Mouse (Mus musculus): ENCODE results near the gene Arhgef19.

Arhgef19 gene

DNA sequence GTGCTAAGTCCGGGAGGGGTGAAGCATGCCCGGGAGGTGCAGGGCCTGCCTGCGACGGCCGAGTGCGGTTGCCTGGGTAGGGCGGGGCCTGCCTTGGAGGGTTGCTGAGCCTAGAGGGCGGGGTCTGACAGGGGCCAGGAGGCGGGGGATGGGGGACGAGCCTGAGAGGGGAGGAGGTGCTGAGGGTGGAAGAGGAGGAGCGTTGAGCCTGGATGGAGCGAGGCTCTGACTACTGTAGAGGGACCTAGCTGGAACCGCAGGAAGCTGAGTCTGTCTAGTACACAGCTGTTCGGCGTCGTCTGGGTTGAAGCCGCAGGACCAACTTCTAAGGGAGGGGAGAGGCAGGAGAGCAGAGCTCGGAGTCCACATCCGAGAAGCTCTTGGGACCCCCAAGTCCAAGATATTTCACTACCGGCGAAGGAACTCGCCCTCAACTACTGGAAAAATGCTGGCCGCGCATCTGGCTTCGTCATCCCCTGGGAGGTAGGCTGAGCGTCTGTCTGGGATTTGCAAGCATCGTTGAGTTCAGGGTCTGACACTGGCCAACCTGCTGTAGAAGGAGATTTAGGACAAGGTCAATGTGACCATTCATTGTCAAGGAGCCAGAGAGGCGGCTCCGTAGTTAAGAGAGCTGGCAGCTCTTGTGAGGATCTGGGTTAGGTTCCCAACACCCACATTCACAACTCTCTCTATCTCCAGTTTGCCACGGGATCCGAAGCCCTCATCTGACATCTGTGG, at the start of gene Arhgef19:
Arhgef19 (plus strand) TSS at position 112 of the 738 bp plus-strand sequence.
- in situ Hi-C loops (cut with MboI, MseI) = no loop called here

DNA sequence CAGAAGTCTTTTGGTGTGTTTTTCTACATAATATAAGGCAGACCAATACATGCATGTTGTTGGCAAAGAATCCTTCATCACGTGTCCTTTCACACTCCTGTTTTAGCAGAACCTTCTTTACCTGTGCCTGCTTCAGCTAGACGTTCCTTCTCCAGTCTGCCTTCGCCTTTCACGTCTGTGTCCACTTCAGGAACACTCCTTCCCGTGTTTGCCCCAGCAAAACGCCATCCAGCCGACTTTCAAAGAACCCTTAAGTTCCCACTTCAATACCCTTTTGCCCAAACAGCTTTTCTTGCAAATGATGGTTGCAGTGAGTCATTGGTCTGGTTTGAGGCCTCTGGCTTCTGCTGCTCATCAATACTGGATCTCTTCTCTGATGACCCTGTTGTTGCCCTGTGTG, 48.0 kb upstream of the Arhgef19 start:
- in situ Hi-C loops (cut with MboI, MseI) = loop anchor here in 1 of 2 experiments (10.0 kb wide), 1 partner anchor 1346 kb away; no protein-coding TSS in a partner anchor

DNA sequence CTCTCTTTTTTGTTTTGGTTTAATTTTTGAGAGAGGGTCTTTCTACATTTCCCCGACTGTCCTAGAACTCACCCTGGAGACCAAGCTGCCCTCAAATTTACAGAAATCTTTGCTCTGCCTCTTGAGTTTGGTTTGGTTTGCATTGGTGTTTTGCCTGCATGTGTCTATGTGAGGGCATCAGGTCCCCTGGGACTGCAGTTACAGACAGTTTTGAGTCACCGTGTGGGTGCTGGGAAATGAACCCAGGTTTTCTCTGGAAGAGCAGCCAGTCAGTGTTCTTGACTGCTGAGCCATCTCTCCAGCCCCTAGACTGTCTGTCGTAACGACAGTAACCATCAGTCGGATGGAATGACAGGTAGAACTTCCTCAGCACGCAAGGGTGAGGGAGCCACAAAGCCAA, 44.7 kb upstream of the Arhgef19 start:
- in situ Hi-C loops (cut with MboI, MseI) = loop anchor here in 1 of 2 experiments (10.0 kb wide), 1 partner anchor 1350 kb away; no protein-coding TSS in a partner anchor

DNA sequence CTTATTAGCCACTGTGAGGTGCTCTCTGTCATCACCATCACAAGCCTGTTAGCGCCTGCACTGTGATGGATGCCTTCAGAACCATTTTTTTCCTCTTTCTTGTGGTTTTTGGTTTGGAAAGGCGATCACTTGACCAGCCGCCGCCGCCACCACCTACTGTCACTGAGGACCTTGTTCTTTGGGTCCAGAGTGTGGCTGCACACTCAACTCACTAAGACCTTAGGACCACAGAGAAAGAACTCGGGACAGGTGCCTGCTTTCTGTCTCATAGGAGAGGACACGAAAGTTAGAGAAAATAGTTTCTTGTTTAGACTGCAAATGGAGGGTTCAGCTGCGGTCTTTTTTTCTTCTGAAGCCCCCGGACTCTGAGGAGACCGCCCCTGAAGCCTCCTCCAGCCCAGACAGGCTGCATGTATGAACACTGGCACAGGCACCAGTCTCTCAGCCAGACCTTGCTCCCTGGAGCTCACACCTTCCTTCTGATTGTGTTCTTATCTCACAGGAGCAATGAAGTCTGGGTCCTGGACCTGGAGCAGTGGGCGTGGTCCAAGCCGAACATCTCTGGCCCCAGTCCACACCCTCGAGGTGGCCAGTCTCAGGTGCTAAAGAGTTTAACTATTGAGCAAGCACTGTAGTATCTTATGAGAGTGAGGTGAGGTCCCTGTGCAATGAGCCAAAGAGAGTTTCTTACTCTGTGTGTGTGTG, 42.2 kb upstream of the Arhgef19 start:
- in situ Hi-C loops (cut with MboI, MseI) = loop anchor here in 1 of 2 experiments (10.0 kb wide), 1 partner anchor 1352 kb away; no protein-coding TSS in a partner anchor

DNA sequence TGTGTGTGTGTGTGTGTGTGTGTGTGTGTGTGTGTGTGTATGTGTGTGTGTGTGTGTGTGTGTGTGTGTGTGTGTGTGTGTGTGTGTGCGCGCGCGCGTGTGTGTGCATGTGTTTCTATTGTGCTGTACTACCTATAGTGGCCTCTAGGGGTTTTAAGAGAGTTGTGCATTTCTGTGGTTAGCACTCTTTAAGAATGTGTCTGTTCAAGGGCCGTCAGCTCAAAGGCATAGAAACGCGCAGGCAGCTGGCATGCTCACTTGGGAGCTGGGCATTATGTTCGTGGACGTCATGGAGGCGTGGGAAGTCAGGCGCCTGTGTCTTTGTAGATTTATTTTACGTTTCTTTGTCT, 41.6 kb upstream of the Arhgef19 start:
- in situ Hi-C loops (cut with MboI, MseI) = loop anchor here in 1 of 2 experiments (10.0 kb wide), 1 partner anchor 1353 kb away; no protein-coding TSS in a partner anchor

DNA sequence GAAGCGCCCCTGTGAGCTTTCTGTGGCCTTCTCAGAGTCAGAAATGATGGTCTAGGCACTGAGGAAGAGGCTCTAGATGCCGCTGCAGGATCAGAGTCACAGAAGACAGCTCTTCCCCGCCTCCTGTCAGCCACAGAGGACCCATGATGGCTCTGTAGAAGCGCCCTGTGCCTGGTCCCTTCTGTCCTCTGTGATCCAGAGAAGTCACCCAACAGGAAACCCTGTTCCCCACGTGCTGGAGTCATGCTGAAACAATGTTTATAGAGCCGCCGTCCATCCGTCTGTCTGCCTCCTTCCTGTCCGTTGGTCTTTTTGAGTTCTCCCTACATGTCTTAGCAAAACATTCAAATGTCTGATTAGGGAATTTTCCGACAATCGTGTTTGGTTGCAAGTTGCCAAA, 38.4 kb upstream of the Arhgef19 start:
- in situ Hi-C loops (cut with MboI, MseI) = no loop called here

DNA sequence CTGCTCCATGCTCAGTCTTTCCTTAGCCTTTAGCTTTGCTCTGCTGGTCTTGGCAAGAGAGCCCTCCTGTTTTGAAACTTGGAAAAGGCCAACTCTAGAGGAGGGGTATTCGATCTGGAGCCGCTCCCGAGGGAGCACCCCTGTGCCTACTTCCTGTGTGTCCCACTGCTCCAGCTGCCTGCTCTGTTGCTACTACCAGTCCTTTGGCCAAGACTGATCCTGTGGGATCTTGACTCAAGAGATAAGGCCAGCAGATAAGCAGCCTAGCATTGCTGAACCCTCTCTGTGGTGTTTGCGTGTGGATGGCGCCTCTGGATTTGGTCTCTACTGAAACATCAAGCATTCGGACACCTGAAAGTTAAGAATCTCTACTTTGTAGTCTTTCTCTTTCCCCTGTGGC, 37.1 kb upstream of the Arhgef19 start:
- in situ Hi-C loops (cut with MboI, MseI) = no loop called here

DNA sequence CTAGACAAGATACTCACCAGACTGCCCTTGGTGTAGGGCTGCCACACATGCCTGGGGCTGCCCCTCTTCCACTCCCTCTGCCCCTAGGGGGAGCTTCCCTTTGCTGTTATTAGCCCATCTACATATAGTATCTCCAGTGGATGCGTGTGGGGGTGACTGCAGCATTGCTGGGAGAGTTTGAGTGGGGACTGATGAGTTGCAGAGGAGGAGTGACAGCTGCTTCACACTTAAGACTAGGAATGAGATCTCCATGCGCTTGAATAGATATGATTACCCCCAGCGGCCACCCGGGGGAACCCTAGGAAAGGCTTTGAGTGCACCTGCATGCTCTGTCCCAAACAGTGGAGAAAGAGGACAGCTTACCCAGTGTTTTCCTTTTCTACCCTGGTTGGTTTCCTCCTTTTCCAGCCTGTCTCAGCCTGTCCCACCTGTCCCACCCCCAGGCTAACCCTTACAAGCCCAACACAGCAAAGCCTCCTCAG, 34.7 kb upstream of the Arhgef19 start:
- in situ Hi-C loops (cut with MboI, MseI) = no loop called here

DNA sequence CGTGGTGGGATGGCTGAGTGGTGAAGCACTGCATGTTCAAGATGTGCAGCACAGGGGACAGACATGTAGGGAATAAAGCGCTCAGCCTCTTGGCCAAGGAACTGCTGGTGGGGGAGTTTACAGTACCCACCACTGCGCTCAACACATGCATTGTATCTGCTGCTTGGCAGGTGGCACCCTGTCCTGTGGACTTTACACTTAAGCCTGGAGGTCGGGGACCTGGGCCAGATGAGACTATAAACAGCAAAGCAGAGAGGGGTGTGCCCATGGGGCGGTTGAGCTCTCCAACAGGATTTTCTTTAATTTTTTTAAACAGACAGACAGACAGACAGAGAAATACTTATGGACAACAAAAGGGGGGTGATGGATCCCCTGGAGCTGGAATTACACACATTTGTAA, 32.2 kb upstream of the Arhgef19 start:
- in situ Hi-C loops (cut with MboI, MseI) = no loop called here

DNA sequence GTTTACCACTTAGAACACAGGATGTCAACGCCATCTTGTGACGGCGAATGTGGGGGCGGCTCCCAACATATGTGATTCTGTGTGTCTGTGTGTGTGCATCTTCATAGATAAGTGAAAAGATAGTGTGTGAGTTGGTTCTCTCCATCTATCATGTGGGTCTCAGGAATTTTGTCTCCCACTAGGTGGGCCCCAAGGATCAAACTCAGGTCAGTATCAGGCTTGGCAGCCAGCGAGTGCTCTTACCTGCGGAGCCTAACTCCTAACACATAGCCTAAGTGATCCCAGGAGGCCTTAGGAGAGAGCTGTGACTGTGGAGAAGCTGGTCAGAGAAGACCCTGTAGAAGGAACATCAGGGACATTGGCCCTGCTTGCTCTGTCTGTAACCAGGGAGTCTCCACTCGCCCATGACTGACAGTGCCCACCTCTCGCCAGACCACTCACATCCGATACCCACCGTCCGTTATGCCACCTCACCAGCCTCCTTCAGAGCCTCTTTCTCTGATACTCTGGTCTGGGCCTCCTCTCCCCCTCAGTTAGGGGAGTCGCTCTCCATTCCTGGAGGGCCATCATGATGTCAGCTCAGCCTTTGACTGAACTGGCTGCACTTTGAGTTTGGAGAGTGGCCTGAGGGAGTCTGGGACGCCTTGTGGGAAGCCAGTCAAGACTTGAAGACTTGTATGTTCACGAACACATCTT, 28.6 kb upstream of the Arhgef19 start:
- in situ Hi-C loops (cut with MboI, MseI) = loop anchor here in 1 of 2 experiments (5.0 kb wide), 1 partner anchor 53 kb away; no protein-coding TSS in a partner anchor

DNA sequence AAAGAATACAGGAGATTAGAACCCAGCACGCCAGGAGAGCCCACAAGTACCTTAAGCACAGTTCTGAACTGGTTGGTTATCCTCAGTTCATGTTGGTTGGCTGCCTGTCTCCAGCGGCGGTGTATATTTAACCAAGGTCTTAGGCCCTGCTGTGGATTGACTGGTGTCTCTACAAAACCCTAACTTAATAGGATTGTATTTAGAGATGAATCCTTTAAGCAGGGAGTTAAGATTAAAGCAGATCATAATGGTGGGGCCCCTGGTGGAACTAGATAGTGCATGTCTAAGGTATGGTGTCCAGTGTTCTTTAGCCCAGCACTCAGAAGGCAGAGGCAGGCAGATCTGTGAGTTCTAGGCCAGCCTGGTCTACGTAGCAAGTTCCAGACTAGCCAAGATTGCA, 27.7 kb upstream of the Arhgef19 start:
- in situ Hi-C loops (cut with MboI, MseI) = loop anchor here in 1 of 2 experiments (5.0 kb wide), 1 partner anchor 54 kb away; no protein-coding TSS in a partner anchor

DNA sequence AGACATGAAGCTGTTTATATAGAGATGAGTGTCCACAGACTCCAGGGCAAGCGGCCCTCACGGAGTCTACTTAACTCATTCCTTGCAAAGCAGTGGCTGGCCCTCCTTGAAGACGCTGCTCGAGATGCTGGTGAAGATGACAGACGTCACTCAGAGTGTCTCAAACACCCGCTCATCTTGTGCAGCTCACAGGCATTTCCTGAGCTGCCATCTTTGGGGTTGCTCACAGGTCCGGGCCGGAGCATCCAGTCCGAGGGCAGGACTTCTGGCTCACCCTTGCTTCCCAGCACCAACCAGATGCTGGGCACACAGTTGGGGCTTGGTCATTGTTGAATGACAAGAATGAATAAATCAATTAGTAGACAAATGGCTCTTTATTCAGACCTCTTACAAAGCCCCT, 26.4 kb upstream of the Arhgef19 start:
- in situ Hi-C loops (cut with MboI, MseI) = loop anchor here in 1 of 2 experiments (5.0 kb wide), 1 partner anchor 56 kb away; no protein-coding TSS in a partner anchor

DNA sequence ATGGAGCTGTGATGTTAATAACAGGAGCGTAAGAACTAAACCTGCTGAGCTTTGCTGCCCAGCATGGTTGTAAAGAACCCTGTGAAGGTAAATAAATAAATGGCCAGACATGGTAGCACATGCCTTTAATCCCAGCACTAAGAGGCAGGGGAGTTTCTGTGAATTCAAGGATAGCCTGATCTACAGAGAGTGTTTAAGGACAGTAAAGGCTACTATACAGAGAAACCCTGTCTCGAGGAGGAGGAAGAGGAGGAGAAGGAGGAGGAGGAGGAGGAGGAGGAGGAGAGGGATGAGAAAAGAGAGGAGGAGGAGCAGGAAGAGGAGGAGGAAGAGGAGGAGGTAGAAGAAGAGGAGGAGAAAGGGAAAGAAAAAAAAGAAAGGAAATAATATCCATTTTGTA, 26.0 kb upstream of the Arhgef19 start:
- in situ Hi-C loops (cut with MboI, MseI) = loop anchor here in 1 of 2 experiments (5.0 kb wide), 1 partner anchor 56 kb away; no protein-coding TSS in a partner anchor

DNA sequence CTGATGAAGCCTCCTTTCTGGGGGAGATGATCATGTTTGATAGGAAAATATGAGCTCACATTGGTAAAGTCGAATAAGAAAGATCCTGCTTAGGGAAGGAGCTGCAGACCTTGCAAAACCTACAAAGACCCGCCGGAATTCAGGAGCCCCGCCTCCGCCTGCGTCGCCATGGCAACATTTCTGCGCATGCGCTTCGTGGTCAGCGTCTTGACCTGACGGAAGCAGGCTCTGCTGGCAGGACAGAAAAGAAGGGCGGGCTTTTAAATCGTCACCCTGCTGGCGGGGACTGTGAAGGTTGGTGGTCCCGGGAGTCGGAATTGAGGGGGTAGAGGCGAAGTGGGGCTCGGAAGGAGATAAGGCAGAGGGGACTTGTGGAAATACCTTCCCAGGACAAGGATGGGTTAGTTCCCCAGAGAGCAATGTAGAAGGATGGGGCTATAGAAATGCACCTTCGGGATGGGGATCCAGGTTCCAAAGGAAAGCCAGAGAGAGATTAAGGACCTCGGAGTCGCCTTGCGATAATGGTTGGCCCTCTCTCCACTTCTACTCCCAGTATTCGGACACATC, 25.4 kb upstream of the Arhgef19 start, which contains the start of gene Rsg1:
Rsg1 (plus strand) TSS at position 187 of the 567 bp plus-strand sequence.
- in situ Hi-C loops (cut with MboI, MseI) = loop anchor here in 1 of 2 experiments (5.0 kb wide), 1 partner anchor 57 kb away; no protein-coding TSS in a partner anchor

DNA sequence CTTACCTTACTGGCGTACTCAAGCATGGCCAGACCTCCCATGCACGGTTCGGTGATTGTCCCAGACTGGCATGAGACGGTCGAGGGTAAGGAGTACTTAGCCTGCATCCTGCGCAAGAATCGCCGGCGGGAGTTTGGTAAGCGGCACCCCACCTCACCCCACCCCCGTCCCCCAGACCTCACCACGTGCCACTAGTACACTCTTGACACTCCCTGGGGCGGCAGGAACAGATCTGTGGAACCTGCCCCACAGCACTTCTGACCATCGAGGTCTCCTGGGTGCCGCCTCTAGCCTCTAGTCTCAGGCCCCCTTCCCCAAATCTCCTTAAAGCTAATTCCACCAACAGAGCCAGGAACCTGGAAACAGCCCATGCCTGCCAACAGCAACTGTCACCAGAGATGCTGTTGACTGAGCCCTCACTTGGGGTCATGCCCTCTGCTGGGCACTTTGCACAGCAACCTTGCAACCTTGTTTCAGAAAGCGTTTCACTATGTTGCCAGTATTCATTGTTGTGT, 24.9 kb upstream of the Arhgef19 start:
- in situ Hi-C loops (cut with MboI, MseI) = loop anchor here in 1 of 2 experiments (5.0 kb wide), 1 partner anchor 57 kb away; no protein-coding TSS in a partner anchor

DNA sequence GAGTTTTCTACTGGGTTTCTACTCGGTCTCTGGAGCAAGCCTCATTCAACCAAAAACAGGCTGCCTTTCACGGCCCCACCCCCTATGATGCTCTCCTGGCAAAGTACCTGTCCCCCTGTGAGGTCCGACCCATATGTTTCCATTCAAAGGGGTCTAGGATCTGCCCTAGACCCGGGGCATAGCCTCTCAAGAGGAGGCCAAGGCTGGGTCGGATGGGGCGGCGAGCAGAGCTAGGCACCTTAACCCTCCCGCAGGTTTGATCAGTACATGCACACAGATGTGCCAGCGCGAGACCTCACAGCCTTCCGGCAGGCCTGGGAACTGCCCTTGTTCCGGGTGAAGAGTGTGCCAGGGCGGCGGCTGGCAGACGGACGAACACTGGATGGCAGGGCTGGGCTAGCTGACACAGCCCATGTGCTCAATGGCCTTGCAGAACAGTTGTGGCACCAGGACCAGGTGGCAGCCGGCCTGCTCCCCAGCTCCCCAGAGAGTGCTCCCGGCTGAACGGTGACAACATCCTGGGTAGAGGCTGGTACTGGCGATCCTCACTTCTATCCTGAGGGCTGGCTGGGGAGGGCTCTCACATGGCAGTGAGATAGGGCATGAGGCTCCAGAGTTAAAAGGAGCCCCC, 19.6 kb upstream of the Arhgef19 start:
- in situ Hi-C loops (cut with MboI, MseI) = no loop called here

DNA sequence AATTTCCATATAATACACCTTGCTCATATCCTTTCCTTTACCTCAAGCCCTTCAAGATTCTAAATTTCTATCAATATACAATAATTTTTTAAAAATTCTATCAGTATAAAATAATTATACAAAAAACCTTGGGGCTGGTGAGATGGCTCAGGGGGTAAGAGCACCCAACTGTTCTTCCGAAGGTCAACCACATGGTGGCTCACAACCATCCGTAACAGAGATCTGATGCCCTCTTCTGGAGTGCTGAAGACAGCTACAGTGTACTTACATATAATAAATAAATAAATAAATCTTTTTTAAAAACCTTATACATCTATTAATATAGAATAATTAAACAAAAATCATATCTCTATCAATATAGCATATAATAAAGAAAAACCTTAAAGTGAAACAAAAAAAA, 17.5 kb upstream of the Arhgef19 start:
- in situ Hi-C loops (cut with MboI, MseI) = no loop called here

DNA sequence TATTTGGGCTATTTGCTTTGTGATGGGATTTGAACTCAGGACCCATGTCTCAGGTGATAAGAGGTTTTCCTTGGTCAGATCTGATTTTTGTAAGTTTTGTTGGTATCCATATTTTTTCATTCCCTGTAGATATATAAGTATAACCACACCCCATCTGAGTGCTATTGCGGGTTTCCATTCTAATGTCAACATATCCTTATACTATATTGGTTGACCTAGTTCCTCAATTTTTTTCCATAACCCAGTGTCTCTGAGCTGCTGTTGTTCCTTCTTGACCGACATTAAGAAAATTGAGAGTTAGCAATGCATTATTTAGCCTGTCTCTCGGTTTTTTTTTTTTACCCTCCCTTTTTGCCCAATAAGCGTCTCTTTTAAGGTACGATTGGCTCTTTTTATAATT, 16.5 kb upstream of the Arhgef19 start:
- in situ Hi-C loops (cut with MboI, MseI) = no loop called here

DNA sequence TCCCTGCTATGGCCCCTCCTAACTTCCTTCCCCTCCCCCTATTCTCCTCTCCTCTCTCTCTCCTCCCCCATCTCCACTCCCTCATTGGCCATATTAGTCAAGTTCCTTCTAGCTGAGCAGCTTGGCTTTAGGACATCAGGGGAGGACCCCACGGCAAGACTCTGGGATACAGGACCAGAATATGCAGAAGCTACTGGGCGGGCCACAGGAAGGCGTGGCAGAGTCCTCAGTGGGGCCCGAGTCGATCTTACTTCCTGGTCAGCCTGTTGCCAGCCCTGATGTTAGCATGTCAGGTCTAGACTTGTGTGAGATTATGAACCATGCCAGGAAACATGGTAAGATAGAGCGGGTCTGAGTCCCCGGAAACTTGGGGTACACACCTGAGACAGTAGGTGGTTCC, 10.6 kb upstream of the Arhgef19 start:
- in situ Hi-C loops (cut with MboI, MseI) = no loop called here

DNA sequence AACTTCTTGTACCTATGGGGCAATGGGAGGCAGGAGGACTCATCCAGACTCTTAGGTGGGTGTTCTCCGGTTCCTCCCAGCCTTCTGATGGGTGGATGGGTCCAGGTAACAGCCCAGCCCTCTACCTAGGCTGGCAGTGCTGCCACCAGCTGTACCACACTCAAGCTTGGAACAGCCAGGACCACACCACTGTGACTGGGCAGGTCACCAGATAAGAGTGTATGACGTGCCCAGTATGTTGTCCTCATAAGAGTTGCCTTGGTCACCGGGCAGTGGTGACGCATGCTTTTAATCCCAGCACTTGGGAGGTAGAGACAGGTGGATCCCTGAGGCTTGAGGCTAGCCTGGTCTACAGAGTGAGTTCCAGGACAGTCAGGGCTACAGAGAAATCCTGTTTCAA, 6.1 kb upstream of the Arhgef19 start:
- in situ Hi-C loops (cut with MboI, MseI) = no loop called here
